Mouse (Mus musculus) heart, postnatal 36 days (tissue): ENCODE data around the gene Cplx2. TPM values are rescaled to one million over a fixed set of nuclear protein-coding genes. Genes with fewer than 3 reads are reported as not detected.

Experiments used
- DNase-seq, 2 experiments: peaks; one replicate each; pipeline ENCODE4 v3.0.0; 2021 to 2022
- intact Hi-C: fragments of 180-260 bp; cut with DNase I; formaldehyde crosslinking; loops from one replicate; pipeline ENCODE4 v1.15.1; 2025
- total RNA-seq, 2 experiments: library from RNA; stranded (reverse); gene quantifications; 2 replicates each; pipeline ENCODE4 v1.2.3; 2021

Cplx2 gene
- total RNA-seq, 2 experiments from 2014 or later = 2.3 to 3.3 TPM

DNA sequence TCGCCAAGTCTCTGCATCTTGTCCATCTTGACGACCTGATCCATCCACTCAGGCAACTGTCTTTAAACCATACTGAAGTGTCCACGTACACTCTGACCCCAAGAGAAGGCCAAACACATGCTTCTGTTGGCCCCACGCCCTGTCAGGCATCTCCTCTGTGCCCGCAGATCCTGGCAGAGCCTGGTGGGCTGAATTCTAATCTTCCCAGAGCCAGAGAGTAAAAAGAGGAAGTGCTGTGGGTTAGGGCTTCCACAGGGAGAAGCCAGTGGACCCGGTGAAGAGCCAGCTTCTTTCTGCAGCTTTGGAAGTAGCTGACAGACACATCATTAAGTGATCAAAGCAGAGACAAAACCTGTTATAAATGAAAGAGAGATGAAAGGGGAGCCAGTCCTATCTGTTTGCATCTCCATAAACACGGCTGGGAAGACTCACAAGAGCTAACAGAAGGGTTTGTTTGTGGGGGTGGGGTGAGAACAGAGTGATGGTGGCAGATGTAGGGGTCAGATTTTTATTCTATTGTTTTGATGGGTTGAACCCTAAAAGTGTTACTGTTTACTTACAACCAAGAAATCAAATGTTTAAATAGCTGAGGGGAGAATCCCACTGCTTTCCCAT is 29.5 kb downstream of the Cplx2 start:
- intact Hi-C loops = no loop called here
- no peak for DNase-seq

- DNase-seq = no peak
- intact Hi-C loops = no loop called here
Observed at GRCm38 (mm10) chr13:54401180-54401569, 30.0 kb downstream of the Cplx2 start.

DNA sequence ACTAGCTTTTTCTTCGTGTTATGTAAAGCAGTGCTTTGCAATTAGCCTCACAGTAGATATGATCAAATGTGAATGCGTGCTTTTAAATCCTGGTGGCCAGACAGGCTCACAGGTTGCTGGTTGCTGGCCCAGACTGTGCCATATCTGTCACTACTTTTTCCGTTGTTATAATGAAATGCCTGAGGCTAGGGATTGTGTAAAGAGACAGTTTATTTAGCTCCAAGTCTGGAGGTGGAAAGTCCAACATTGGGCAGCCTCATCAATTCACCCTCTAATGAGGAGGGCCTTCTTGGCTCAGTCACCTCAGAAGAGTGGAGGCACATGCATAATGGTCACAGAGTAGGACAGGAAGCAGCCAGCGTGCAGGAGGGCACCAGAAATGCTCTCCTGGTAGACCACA is 31.2 kb downstream of the Cplx2 start:
- intact Hi-C loops = no loop called here
- DNase-seq = no peak

DNA sequence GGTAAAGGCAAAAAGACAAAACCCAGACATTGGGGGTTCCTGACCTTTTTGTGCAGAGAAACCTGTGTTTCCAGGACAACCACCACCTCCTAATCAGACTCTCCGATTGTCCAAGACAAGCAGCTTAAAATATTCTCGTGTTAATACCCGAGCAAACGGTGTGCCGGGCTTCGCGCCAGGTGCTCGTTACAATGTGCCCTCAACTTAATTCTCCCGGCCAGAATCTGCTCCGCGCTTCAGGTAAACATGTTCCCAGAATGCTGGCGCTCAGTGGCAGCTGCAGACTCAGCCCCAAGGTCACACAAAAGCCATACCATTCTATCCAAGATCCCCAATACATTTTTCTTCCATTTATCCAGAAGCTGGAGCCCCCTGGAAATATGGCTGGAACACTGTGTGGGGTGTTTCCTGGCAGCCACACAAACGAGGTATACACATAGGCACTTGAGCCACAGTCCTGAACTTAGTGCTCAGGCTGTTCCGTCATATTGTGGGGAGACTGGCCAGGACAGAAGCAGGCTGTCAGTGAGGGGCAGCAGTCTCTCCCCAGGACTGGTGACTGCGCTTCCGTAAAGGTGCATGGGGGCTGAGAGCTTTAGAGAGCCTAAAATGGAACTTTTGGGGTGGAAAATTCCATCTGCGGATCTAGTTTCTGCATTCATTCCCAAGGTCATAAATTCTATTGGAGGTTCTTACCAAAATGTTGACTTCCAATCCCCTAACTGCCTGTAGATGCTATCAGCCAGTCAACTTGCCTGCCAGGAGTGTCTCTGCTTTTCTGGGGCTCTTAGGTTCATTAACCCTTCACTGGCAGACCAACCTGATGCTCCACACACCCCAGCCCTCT is 32.3 kb downstream of the Cplx2 start:
- intact Hi-C loops = no loop called here
- no peak for DNase-seq

GRCm38 (mm10) chr13:54404205-54404604 is 33.1 kb downstream of the Cplx2 start:
- DNase-seq = no peak
- intact Hi-C loops = no loop called here

DNA sequence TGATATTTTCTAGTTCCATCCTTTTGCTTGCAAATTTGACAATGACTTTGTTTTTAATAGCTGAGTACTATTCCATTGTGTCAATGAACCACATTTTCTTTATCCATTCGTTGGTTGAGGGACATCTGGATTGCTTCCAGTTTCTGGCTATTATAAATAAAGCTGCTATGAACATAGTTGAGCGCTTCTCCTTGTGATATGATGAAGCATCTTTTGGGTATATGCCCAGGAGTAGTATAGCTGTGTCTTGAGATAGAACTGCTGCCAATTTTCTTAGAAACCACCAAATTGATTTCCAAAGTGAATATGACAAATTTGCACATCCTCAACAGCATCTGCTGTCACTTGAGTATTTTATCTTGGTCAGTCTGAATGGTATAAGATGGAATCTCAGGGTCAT is 34.7 kb downstream of the Cplx2 start:
- DNase-seq = no peak
- intact Hi-C loops = no loop called here

DNA sequence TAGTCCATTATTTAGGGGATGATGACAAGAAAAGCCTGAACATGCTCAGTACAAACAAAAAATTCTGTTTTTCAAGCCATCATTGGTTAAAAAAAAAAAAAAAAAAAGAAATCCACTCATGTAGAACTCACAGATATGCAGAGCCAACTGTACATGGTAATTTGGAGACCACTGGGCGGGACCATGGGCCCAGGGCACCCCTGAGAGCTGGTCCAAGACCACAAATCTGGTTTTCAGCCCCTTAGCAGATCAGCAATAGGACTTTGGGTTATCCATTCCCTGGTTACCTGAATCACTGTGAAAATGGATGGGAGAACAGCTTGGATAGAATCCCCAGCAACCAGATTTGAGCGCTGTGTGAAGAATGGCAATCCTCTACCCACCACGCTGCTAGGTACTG is 40.5 kb downstream of the Cplx2 start:
- no peak for DNase-seq
- intact Hi-C loops = no loop called here

DNA sequence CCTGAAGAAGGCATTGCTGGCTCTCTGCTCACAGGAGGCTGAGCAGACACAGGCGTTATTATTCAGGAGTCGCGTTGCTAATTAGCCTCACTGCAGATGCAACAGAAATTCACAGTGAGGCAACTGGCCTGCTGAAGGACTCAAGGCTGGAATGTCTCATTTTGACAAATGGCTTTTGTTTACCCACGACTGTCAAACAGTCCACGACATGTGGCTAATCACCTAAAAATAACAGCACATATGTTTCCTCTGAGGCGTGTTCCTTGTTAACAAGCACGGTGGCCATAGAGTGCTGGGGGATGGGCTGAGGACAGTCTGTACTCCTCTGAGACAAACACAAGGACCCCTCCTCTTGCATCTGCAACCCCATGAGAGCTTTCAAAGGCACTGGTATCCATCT is 41.1 kb downstream of the Cplx2 start:
- intact Hi-C loops = no loop called here
- DNase-seq = no peak

DNA sequence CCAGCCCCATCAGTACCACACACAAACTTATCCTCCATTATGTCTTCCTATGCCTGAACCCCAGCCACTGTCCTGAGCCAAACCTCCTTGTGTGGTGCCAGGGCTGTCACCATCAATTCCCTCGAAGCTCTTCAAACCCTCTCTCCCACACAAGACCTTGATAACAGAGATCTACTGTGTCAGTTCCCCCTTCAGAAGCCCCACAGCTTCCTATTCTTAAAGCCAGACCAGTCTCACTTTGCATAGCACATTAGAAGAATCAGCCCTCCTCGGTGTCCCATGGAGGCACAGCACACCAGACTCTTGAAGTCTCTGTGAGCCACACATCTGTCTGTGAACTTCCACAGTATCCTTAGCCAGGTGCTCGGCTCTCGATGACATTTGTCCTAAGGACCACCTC is 41.6 kb downstream of the Cplx2 start:
- intact Hi-C loops = no loop called here
- DNase-seq = no peak

DNA sequence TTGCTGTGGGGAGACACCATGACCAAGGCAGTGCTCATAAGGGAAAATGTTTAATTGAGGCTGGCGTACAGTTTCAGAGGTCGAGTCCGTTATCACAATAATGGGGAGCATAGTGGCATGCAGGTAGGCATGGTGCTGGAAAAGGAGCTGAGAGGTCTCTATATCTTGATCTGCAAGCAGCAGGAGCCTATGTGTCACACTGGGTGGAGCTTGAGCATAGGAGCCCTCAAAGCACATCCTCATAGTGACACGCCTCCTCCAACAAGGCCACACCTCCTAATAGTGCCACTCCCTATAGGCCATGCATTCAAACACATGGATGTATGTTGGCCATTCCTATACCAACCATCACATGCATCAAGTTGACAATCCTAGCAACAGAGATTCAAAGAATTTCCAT is 43.9 kb downstream of the Cplx2 start:
- DNase-seq = no peak
- intact Hi-C loops = no loop called here

GRCm38 (mm10) chr13:54418781-54419327 is 47.7 kb downstream of the Cplx2 start:
- intact Hi-C loops = no loop called here
- DNase-seq = no peak

DNA sequence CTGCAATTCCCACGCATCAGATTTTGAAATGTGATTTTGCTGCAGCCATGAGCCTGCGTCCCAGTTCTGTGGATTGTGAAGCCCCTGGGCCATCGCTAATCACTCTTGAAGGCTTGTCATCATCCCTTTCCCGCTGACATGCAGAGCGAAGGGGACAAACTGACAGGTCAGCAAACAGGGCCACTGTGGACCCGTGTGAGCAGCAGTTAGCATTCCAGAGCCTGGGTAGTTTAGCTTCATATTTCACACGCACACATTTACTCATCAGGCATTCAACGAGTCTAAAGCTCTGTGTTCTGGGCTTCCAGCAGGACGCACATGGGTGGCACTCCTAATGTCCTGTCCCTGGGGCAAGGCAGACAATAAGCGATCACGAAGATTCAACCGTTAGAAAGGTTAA is 49.1 kb downstream of the Cplx2 start:
- no peak for DNase-seq
- intact Hi-C loops = no loop called here

- intact Hi-C loops = no loop called here
Observed at GRCm38 (mm10) chr13:54425269-54425668, 54.1 kb downstream of the Cplx2 start.

DNA sequence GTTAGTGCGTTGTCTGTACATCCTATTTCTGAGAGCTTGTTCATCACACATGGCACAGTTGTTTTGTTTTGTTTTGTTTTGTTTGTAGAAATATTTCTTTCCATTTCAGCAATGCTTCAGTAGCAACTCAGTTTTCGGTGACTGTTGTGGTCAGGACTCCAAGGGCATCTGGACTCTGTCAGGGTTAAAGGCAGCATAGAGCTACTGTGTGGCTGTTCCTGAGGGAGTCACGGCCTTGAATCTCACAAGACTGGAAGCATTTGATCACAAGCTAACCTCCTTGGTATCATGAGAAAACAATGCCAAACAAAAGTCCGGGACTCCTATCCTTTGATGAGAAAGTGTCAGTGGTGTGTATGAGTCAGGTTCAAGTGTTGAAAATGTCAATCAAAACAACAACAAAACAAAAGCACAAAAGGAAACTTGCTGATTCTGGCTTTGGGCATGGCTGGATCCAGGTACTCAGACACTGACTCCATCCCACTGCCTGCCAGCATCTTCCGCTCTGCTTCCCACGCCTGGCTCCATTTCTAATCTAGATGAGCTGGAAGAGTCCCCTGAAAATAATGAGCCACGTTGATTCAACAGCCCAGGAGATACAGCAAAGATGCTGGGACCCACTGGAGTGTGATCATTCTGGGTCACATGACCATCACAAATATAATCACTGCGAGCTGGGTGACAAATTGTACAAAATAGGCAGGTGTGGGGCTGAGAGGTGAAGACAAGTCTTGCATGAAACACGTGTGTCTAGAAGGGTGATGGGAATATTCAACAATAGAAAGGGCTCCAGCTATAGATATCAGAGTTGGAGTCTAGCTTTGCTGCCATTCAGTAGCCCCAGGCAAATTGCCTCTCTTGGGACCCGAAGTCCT is 55.9 kb downstream of the Cplx2 start:
- intact Hi-C loops = no loop called here
- DNase-seq = no peak

More at GRCm38 (mm10) chr13:54425269-54425668, 54.1 kb downstream of the Cplx2 start:
- DNase-seq = no peak

GRCm38 (mm10) chr13:54428771-54429170 is 57.6 kb downstream of the Cplx2 start:
- intact Hi-C loops = no loop called here
- DNase-seq = no peak

- no peak for DNase-seq
- intact Hi-C loops = no loop called here
Observed at GRCm38 (mm10) chr13:54430051-54430450, 58.9 kb downstream of the Cplx2 start.

DNA sequence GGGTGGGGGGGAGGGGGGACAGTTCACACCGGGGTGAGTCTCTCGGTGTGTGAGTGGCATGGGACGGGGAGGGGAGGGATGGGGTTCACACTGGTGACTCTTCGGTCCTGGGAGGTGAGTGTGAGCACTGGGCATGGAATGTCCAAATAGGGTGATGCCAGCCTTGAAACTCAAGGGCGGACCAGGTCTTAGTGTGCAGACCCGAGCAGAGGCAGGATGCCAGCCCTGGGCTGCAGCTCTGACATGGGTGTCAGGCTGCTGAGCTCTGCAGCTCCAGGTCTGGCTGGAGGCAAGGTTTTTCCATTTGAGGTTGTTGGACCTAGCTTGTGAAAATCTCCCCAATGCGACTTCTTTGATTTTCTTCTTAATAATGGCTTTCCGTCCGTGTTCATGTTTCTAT is 60.0 kb downstream of the Cplx2 start:
- intact Hi-C loops = no loop called here
- DNase-seq = no peak
